Mouse (Mus musculus): Measurements from ENCODE around the gene Gm10073.

DNA sequence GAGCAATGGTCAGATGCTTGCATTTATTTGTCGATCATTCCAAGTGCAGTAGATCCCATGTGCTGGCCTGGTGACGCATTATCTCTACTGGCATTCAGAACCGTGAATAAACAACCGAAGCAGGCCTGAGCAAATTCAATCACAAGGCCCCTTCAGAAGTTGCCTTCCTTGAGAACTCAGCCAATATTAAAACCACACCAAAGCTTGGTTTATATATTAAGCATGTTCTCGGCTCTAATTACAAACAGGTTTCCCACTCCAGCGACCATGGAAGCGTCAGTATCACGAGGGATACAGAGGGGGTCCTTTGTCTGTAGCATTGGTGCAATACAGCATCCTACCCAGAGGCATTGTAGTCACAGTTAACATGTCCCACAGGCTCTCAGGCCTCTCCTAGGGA is 30.2 kb downstream of the Gm10073 start:
- TF ChIP-seq EP300 (IDR thresholded peaks at IDR 0.05; ENCODE audit: low read depth) (no peak), CTCF (IDR thresholded peaks at IDR 0.05; ENCODE audit: low read depth) (no peak)
